Mouse (Mus musculus) olfactory bulb, adult 2 months (tissue): ENCODE measurements around the gene Samsn1.

Experiments
- CTCF ChIP-seq: fragments of 200-500 bp; IDR thresholded peaks from 2 replicates; pipeline ENCODE4 v1.5.1; 2012; ENCODE audit warnings: low read depth, mild to moderate bottlenecking, low read length, moderate library complexity; ENCODE audit not compliant: insufficient read depth
- POLR2A ChIP-seq: fragments of 200-500 bp; IDR thresholded peaks from 2 replicates; pipeline ENCODE4 v1.6.1; 2012; ENCODE audit warnings: mild to moderate bottlenecking, low read depth, low read length, moderate library complexity; ENCODE audit not compliant: insufficient read depth

DNA sequence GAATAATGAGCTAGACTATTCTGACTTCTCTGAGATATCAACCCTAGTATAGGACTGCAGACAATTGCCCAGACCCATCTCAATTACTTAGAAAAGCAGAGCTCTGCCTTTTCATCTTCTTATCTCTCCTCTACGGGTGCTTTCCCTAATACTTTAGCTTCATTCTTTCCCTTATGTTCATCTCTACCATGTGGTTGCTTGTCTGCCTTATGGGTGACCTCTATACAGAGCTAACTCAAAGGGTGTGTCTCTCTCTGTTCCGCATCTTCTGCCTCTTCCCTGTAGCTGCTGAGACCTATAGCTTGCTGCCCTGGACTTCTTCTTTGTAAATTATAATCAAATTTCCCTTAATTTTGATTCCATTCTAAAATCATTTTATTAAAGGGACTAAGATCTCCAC is 147.6 kb downstream of the Samsn1 start:
- TF ChIP-seq CTCF (no peak), POLR2A (no peak)
